Mouse (Mus musculus) hindbrain, embryonic 10.5 days (tissue): ENCODE results near the gene Ube3b. TPM values are rescaled to one million over a fixed set of nuclear protein-coding genes. Genes with fewer than 3 reads are reported as not detected.

ENCODE experiments used
- DNase-seq: peaks from one replicate; pipeline ENCODE4 v3.0.0-alpha.2; 2017; ENCODE audit warnings: low spot score
- H3K27ac ChIP-seq: fragments of 300-500 bp; sonication (generic); 2 replicates; pipeline ENCODE4 v1.5.1; 2016; ENCODE audit warnings: mild to moderate bottlenecking, moderate library complexity
- H3K27me3 ChIP-seq: fragments of 300-500 bp; sonication (generic); 2 replicates; pipeline ENCODE4 v1.6.1; 2016; ENCODE audit warnings: mild to moderate bottlenecking; ENCODE audit not compliant: poor library complexity, insufficient read depth, severe bottlenecking
- H3K36me3 ChIP-seq: fragments of 300-500 bp; sonication (generic); 2 replicates; pipeline ENCODE4 v1.6.1; 2016; ENCODE audit warnings: mild to moderate bottlenecking, moderate library complexity
- H3K4me1 ChIP-seq: fragments of 300-500 bp; sonication (generic); replicated peaks from 2 replicates; pipeline ENCODE4 v1.6.1; 2016; ENCODE audit warnings: mild to moderate bottlenecking
- H3K4me3 ChIP-seq: fragments of 300-500 bp; sonication (generic); 2 replicates; pipeline ENCODE4 v1.5.1; 2016; ENCODE audit warnings: mild to moderate bottlenecking, moderate library complexity
- H3K9me3 ChIP-seq: fragments of 300-500 bp; sonication (generic); 2 replicates; pipeline ENCODE4 v1.6.1; 2016; ENCODE audit warnings: mild to moderate bottlenecking, moderate library complexity
- WGBS: fragments of 180-500 bp; shearing (Covaris S2); methylation state at CpG from one replicate; pipeline ENCODE4 v1.1.7; 2016; 5-methylcytosine and 5-hydroxymethylcytosine counted together
- polyA plus RNA-seq: library from polyadenylated mRNA; unstranded; fragments of >200 nt; fragmentation: Nextera tagmentation; extraction: Ambion mirVana; gene quantifications from 2 replicates; pipeline ENCODE4 v1.2.1, GENCODE M21; 2016

Ube3b gene
- polyA plus RNA-seq, 1 experiment from 2014 or later: 56.2 TPM

- H3K4me3 ChIP-seq: no peak overlapping the region
- no peaks in the 10 kb centered on the region for H3K27me3 ChIP-seq
- no peaks in the 10 kb centered on the region for H3K9me3 ChIP-seq
- H3K27ac ChIP-seq: no peak overlapping the region
- peaks cover 100% of the 10 kb centered on the region for H3K36me3 ChIP-seq
- WGBS: 85% methylated on average over 8 of the region's 8 CpGs
- DNase-seq: no peak
- H3K4me1 ChIP-seq: peaks cover 5% of the 10 kb centered on the region; the same call in 1 of the 2 replicates
Measured at GRCm38 (mm10) chr5:114416855-114417254, 36.4 kb downstream of the Ube3b start.

GRCm38 (mm10) chr5:114418541-114418940, 38.1 kb downstream of the Ube3b start:
- WGBS: 83% methylated on average over 8 of the region's 8 CpGs
- peaks cover 14% of the 10 kb centered on the region for H3K4me1 ChIP-seq
- peak; percentile 36 for DNase-seq
- H3K9me3 ChIP-seq: no peaks in the 10 kb centered on the region
- H3K27ac ChIP-seq: no peak overlapping the region
- peaks cover 89% of the 10 kb centered on the region for H3K36me3 ChIP-seq
- H3K4me3 ChIP-seq: no peak overlapping the region
- H3K27me3 ChIP-seq: no peaks in the 10 kb centered on the region

- no peak for DNase-seq
- 0 out of 2 replicates have a peak overlapping the region, but pooled peaks have one; percentile 56 for H3K27ac ChIP-seq
- H3K4me1 ChIP-seq: peaks cover 19% of the 10 kb centered on the region
- peaks cover 57% of the 10 kb centered on the region for H3K36me3 ChIP-seq
- H3K27me3 ChIP-seq: no peaks in the 10 kb centered on the region
- WGBS: 76% methylated on average over 11 of the region's 11 CpGs
- no peaks in the 10 kb centered on the region for H3K9me3 ChIP-seq
- no peak overlapping the region for H3K4me3 ChIP-seq
Measured at GRCm38 (mm10) chr5:114421561-114422298, 41.3 kb downstream of the Ube3b start.

GRCm38 (mm10) chr5:114422591-114422990, 42.2 kb downstream of the Ube3b start:
- WGBS: 45% methylated on average over 5 of the region's 5 CpGs
- Histone ChIP-seq H3K36me3 (peaks cover 48% of the 10 kb centered on the region), H3K27ac (peak overlapping the region; percentile 56; the same call in 1 of the 2 replicates), H3K9me3 (no peaks in the 10 kb centered on the region), H3K27me3 (no peaks in the 10 kb centered on the region), H3K4me1 (peaks cover 19% of the 10 kb centered on the region), H3K4me3 (no peak overlapping the region)
- DNase-seq: no peak

- no peak for DNase-seq
- 88% methylated on average over 5 of the region's 5 CpGs for WGBS
- H3K4me3 ChIP-seq: no peak overlapping the region
Measured at GRCm38 (mm10) chr5:114423961-114424360, 43.6 kb downstream of the Ube3b start.

GRCm38 (mm10) chr5:114426732-114427131, 46.3 kb downstream of the Ube3b start:
- H3K27ac ChIP-seq: no peak overlapping the region
- 77% methylated on average over 6 of the region's 6 CpGs for WGBS
- H3K4me1 ChIP-seq: peaks cover 23% of the 10 kb centered on the region

More at GRCm38 (mm10) chr5:114423961-114424360, 43.6 kb downstream of the Ube3b start:
- Histone ChIP-seq H3K36me3 (peaks cover 35% of the 10 kb centered on the region), H3K27me3 (no peaks in the 10 kb centered on the region), H3K27ac (no peak overlapping the region), H3K4me1 (peaks cover 19% of the 10 kb centered on the region), H3K9me3 (no peaks in the 10 kb centered on the region)

GRCm38 (mm10) chr5:114428621-114429020, 48.2 kb downstream of the Ube3b start:
- no peaks in the 10 kb centered on the region for H3K27me3 ChIP-seq
- H3K4me3 ChIP-seq: no peak overlapping the region
- H3K36me3 ChIP-seq: no peaks in the 10 kb centered on the region
- peaks cover 8% of the 10 kb centered on the region; the same call in 1 of the 2 replicates for H3K4me1 ChIP-seq
- H3K9me3 ChIP-seq: no peaks in the 10 kb centered on the region
- DNase-seq: no peak
- no peak overlapping the region for H3K27ac ChIP-seq
- 85% methylated on average over 18 of the region's 18 CpGs for WGBS

More at GRCm38 (mm10) chr5:114426732-114427131, 46.3 kb downstream of the Ube3b start:
- Histone ChIP-seq H3K9me3 (no peaks in the 10 kb centered on the region), H3K4me3 (no peak overlapping the region), H3K27me3 (no peaks in the 10 kb centered on the region), H3K36me3 (peaks cover 7% of the 10 kb centered on the region)
- no peak for DNase-seq

GRCm38 (mm10) chr5:114429781-114430180, 49.4 kb downstream of the Ube3b start:
- 88% methylated on average over 7 of the region's 7 CpGs for WGBS

GRCm38 (mm10) chr5:114434359-114434758, 54.0 kb downstream of the Ube3b start:
- Histone ChIP-seq H3K4me1 (peaks cover 1% of the 10 kb centered on the region; the same call in 1 of the 2 replicates), H3K36me3 (peaks cover 46% of the 10 kb centered on the region), H3K9me3 (no peaks in the 10 kb centered on the region), H3K27ac (no peak overlapping the region), H3K27me3 (no peaks in the 10 kb centered on the region), H3K4me3 (no peak overlapping the region)
- 88% methylated on average over 8 of the region's 8 CpGs for WGBS
- DNase-seq: no peak

More at GRCm38 (mm10) chr5:114429781-114430180, 49.4 kb downstream of the Ube3b start:
- DNase-seq: no peak
- no peak overlapping the region for H3K4me3 ChIP-seq
- no peaks in the 10 kb centered on the region for H3K9me3 ChIP-seq
- peaks cover 8% of the 10 kb centered on the region for H3K36me3 ChIP-seq
- no peak overlapping the region for H3K27ac ChIP-seq
- H3K4me1 ChIP-seq: peaks cover 4% of the 10 kb centered on the region; the same call in 1 of the 2 replicates
- H3K27me3 ChIP-seq: no peaks in the 10 kb centered on the region

- WGBS: 95% methylated on average over 14 of the region's 14 CpGs
- no peaks in the 10 kb centered on the region for H3K27me3 ChIP-seq
- H3K27ac ChIP-seq: no peak overlapping the region
- H3K4me1 ChIP-seq: no peaks in the 10 kb centered on the region
- no peak for DNase-seq
- H3K9me3 ChIP-seq: no peaks in the 10 kb centered on the region
- H3K36me3 ChIP-seq: peaks cover 46% of the 10 kb centered on the region
- no peak overlapping the region for H3K4me3 ChIP-seq
Measured at GRCm38 (mm10) chr5:114435588-114435987, 55.2 kb downstream of the Ube3b start.

- no peaks in the 10 kb centered on the region for H3K9me3 ChIP-seq
- peak within 1 kb of the TSS; percentile 94 for H3K27ac ChIP-seq
- peak within 1 kb of the TSS; percentile 69 for H3K4me3 ChIP-seq
- H3K36me3 ChIP-seq: peaks cover 37% of the 10 kb centered on the region
- 2% methylated on average over 43 of the region's 43 CpGs for WGBS
- H3K27me3 ChIP-seq: no peaks in the 10 kb centered on the region
- H3K4me1 ChIP-seq: peaks cover 15% of the 10 kb centered on the region
- peak; percentile 98 for DNase-seq
Measured at GRCm38 (mm10) chr5:114443566-114444367, 63.4 kb downstream of the Ube3b start, which contains the start of the genes Mmab and Mvk. TSS of gene Mmab (minus strand) at chr5:114444060. TSS of gene Mvk (plus strand) at chr5:114444269.

- H3K9me3 ChIP-seq: no peaks in the 10 kb centered on the region
- under 1% methylated on average over 21 of the region's 21 CpGs for WGBS
Measured at GRCm38 (mm10) chr5:114444368-114444692, 63.9 kb downstream of the Ube3b start.

GRCm38 (mm10) chr5:114449011-114449410, 68.6 kb downstream of the Ube3b start:
- DNase-seq: no peak
- no peak overlapping the region for H3K4me3 ChIP-seq
- H3K36me3 ChIP-seq: peaks cover 80% of the 10 kb centered on the region
- H3K27ac ChIP-seq: no peak overlapping the region
- H3K9me3 ChIP-seq: no peaks in the 10 kb centered on the region
- H3K4me1 ChIP-seq: peaks cover 12% of the 10 kb centered on the region
- H3K27me3 ChIP-seq: no peaks in the 10 kb centered on the region
- WGBS: 89% methylated on average over 4 of the region's 4 CpGs

More at GRCm38 (mm10) chr5:114444368-114444692, 63.9 kb downstream of the Ube3b start:
- Histone ChIP-seq H3K27me3 (no peaks in the 10 kb centered on the region), H3K4me3 (peak overlapping the region; percentile 69), H3K4me1 (peaks cover 15% of the 10 kb centered on the region), H3K27ac (peak overlapping the region; percentile 94), H3K36me3 (peaks cover 41% of the 10 kb centered on the region)
- no peak for DNase-seq
